Mouse (Mus musculus): Measurements from ENCODE around the gene Fam229a.

GRCm38 (mm10) chr4:129518519-129518918 is 27.5 kb downstream of the Fam229a start:
- TF ChIP-seq TCF12 (IDR thresholded peaks at IDR 0.05; ENCODE audit: insufficient read depth, poor library complexity, severe bottlenecking) (no peak), POLR2A (IDR thresholded peaks at IDR 0.05; ENCODE audit: insufficient read length, low read depth) (no peak), USF1 (IDR thresholded peaks at IDR 0.05; ENCODE audit: low read depth) (no peak), POLR2AphosphoS2 (IDR thresholded peaks at IDR 0.05; ENCODE audit: insufficient read length, low read depth) (no peak), CEBPB (IDR thresholded peaks at IDR 0.05; ENCODE audit: insufficient read depth, poor library complexity, severe bottlenecking) (no peak), MAX (IDR thresholded peaks at IDR 0.05; ENCODE audit: low read depth) (no peak), E2F4 (IDR thresholded peaks at IDR 0.05; ENCODE audit: insufficient read depth) (no peak), MYOG (IDR thresholded peaks at IDR 0.05; ENCODE audit: control insufficient read depth in 1 of 3, insufficient read depth in 1 of 3, insufficient read length in 2 of 3, low read depth in 2 of 3) (no peak), REST (IDR thresholded peaks at IDR 0.05; ENCODE audit: insufficient read depth, insufficient read length) (no peak)
